Mouse (Mus musculus) thymus, adult 2 months (tissue): ENCODE measurements around the gene Enpp6. TPM values are rescaled to one million over a fixed set of nuclear protein-coding genes. Genes with fewer than 3 reads are reported as not detected.

Experiments
- DNase-seq: peaks from one replicate; pipeline ENCODE4 v3.0.0; 2021
- H3K27ac ChIP-seq: fragments of 200-500 bp; 2 replicates; pipeline ENCODE4 v1.5.1; 2012; ENCODE audit warnings: low read length, control low read depth; ENCODE audit not compliant: control insufficient read depth, insufficient read depth
- H3K27me3 ChIP-seq: fragments of 200-500 bp; 2 replicates; pipeline ENCODE4 v1.6.1; 2012; ENCODE audit warnings: mild to moderate bottlenecking, low read length, moderate library complexity, mixed read lengths; ENCODE audit not compliant: control insufficient read depth, insufficient read depth
- H3K36me3 ChIP-seq: fragments of 200-500 bp; 2 replicates; pipeline ENCODE4 v1.6.1; 2012; ENCODE audit warnings: mild to moderate bottlenecking, low read length, moderate library complexity; ENCODE audit not compliant: control insufficient read depth, insufficient read depth
- H3K4me1 ChIP-seq: fragments of 200-500 bp; replicated peaks from 2 replicates; pipeline ENCODE4 v1.6.1; 2012; ENCODE audit warnings: low read length; ENCODE audit not compliant: control insufficient read depth, insufficient read depth
- H3K4me3 ChIP-seq: fragments of 200-500 bp; 2 replicates; pipeline ENCODE4 v1.5.1; 2012; ENCODE audit warnings: mild to moderate bottlenecking, low read length, control low read depth, moderate library complexity; ENCODE audit not compliant: control insufficient read depth, insufficient read depth
- CTCF ChIP-seq: fragments of 200-500 bp; IDR thresholded peaks from 2 replicates; pipeline ENCODE4 v1.5.1; 2012; ENCODE audit warnings: mild to moderate bottlenecking, control low read depth, low read length, moderate library complexity, borderline replicate concordance; ENCODE audit not compliant: control insufficient read depth, poor library complexity, insufficient read depth; ENCODE audit errors: extremely low read depth
- POLR2A ChIP-seq: fragments of 200-500 bp; IDR thresholded peaks from 2 replicates; pipeline ENCODE4 v1.6.1; 2012; ENCODE audit warnings: mild to moderate bottlenecking, low read length, control low read depth, moderate library complexity; ENCODE audit not compliant: control insufficient read depth, poor library complexity, insufficient read depth; ENCODE audit errors: extremely low read depth
- WGBS: fragments of 180-500 bp; shearing (Covaris S2); methylation state at CpG from one replicate; pipeline ENCODE4 v1.1.7; 2018; 5-methylcytosine and 5-hydroxymethylcytosine counted together
- polyA plus RNA-seq: library from polyadenylated mRNA; depleted of rRNA; stranded (reverse); fragments of >200 nt; gene quantifications from 2 replicates; pipeline ENCODE4 v1.2.3, GENCODE M21; 2012

The Enpp6 gene
- polyA plus RNA-seq, 1 experiment = 1.3 TPM

DNA sequence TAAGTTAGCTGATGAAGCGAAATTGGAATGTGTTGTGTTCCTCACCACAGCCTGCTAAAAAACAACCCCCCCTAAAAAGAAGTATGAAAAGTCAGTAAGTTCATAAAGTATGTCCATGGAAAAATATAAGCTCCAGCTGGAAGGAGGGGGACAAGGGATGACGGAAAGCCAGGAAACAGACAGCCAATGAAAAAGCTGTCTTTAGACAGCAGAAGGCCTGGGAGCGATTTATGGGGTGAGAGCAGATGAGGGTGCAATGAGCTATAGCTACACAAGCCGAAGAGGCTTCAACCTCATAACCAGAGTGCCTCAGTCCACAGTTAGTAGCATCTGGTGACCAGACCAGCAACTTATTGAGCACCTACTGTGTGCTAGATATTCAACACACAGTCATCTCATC lies 93.3 kb downstream of the Enpp6 start:
- TF ChIP-seq CTCF (no peak), POLR2A (no peak)
- no peak for DNase-seq
- Histone ChIP-seq H3K4me3 (no peak overlapping the region), H3K27me3 (no peaks in the 10 kb centered on the region), H3K36me3 (no peaks in the 10 kb centered on the region), H3K4me1 (no peaks in the 10 kb centered on the region), H3K27ac (no peak overlapping the region)
- WGBS = 84% methylated on average over 4 of the region's 4 CpGs

DNA sequence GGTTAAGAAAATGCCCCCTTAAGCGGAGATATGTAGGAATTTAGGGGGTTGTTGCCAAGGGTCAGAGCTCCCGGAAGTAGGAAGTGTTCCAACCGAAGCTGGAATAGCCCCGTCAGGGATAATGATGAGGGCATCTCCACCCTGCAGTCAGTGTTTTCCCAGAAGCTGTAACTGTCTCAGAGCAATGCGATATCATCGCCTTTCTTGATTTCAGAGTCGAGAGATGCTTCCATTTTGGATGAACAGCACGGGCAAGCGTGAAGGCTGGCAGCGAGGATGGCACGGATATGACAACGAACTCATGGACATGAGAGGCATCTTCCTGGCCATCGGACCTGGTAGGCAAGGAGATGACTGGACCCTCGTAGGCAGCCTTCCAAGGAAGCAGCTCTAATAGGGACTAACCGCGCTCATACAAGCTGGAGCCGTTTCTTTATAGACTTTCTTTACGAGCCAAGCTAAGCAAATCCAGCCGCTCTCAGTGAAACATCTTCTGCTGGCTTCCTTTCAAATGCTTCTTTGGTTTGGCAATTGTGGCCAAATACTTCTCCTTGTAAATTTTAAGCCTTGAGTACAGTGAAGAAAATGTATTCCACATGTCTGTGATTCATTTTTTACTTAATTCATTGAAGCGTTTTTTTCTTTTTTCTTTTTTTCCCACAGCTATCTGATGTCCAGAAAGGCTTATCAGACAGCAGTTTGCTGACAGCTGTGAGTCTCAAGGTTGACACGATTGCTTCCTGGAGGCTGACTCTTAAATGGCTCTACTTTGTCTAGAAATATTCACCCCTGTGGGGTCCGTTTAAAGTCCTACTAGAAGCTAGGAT lies 95.7 kb downstream of the Enpp6 start:
- WGBS = 87% methylated on average over 22 of the region's 22 CpGs
- Histone ChIP-seq H3K4me1 (no peaks in the 10 kb centered on the region), H3K27ac (no peak overlapping the region), H3K4me3 (no peak overlapping the region), H3K27me3 (no peaks in the 10 kb centered on the region), H3K36me3 (no peaks in the 10 kb centered on the region)
- TF ChIP-seq CTCF (no peak), POLR2A (no peak)
- no peak for DNase-seq

DNA sequence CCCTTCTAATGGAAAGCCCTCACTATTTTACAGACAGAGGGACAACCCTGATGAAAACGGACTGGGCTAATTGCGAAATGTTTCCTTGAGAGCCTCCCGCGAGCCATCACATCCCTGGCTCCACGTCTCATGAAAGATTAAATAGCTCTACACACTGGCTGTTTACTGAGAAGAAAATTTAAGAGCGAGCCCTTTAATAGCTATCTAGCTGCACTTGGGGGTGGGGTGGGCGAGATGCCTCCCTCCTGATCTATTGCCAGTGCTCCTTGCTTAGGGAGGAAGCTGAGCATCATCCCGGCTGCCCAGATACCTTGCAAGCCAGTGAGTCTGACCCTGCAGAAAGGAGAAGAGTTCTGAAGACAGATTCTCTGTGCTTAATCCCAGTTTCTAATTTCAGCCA lies 103.3 kb downstream of the Enpp6 start:
- no peaks in the 10 kb centered on the region for H3K36me3 ChIP-seq
- no peaks in the 10 kb centered on the region for H3K4me1 ChIP-seq
- no peak for TF ChIP-seq POLR2A
- TF ChIP-seq CTCF = no peak
- H3K4me3 ChIP-seq = no peak overlapping the region
- no peak for DNase-seq
- no peak overlapping the region for H3K27ac ChIP-seq
- WGBS = 93% methylated on average over 8 of the region's 8 CpGs
- no peaks in the 10 kb centered on the region for H3K27me3 ChIP-seq

DNA sequence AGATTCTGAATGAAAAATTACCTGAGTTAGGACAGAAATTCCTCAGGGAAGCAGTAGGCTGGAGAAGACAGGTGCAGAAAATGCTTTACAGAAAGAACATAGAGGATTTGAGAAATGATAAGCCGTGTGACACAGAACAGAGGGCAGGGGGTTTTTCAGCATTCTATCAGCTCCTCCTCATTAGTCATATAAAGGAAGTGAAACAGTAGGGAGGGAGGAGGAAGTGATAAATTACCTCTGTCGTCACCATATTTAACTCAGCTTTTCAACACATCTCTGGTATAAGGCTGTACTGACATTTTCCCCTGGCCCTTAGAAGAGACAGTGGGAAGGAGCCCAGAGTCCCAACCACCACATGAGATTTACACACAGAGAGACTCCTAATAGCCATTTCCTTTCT lies 118.9 kb downstream of the Enpp6 start:
- Histone ChIP-seq H3K27me3 (no peaks in the 10 kb centered on the region), H3K27ac (no peak overlapping the region), H3K4me1 (no peaks in the 10 kb centered on the region), H3K36me3 (no peaks in the 10 kb centered on the region), H3K4me3 (no peak overlapping the region)
- TF ChIP-seq POLR2A = no peak
- TF ChIP-seq CTCF = no peak
- no peak for DNase-seq
- WGBS = 14% methylated on average over 2 of the region's 2 CpGs

DNA sequence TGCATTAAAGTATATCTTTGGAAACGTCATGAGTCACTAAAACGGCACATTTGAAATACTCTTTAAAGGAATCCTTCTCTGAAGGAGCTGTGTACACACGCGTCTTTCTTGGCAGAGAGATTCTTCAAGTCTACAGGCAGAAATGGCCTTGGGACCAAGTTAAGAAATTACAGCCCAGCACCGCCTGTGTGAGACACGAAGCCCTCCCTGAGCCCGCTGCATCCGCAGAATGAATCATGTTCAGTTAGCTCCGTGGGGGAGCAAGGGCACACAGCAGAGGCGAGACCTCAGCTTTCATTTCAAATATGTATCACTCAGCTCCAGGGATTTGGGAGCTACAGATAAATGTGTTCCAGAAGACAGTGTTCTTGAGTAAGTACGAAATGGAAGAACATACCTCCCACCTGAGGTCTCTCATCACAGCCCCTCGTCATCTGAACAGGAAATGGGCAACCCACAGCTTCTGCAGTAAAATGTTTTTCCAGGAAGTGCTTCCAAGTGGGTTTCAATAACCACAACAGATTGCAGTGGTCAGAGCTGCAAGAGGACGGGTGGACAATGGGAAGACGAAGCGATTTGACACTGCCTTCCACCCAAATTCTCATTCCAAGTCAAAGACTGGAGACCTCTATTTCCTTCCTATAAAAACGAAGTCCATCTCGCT lies 127.6 kb downstream of the Enpp6 start:
- TF ChIP-seq CTCF = no peak
- no peak for TF ChIP-seq POLR2A
- Histone ChIP-seq H3K36me3 (no peaks in the 10 kb centered on the region), H3K27me3 (no peaks in the 10 kb centered on the region), H3K4me1 (no peaks in the 10 kb centered on the region), H3K4me3 (no peak overlapping the region), H3K27ac (no peak overlapping the region)
- WGBS = 46% methylated on average over 17 of the region's 17 CpGs
- no peak for DNase-seq

DNA sequence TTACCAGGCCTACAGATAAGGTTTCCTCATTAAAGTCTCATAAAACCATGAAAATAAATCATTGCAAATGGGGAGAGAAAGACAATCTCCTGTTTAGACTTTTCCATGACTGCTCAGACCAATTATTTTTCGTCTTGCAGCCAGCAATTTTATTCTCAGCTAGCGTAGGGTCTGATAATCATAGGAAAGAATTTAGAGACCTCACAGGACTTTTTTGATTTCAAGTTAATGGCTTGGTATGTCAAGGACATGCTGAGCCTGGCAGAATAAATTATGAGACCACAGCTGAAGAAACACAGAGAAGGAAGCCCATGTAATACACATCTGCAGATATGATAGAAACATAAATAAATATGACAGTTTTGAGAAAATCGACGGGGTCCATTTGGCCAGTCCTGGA lies 130.6 kb downstream of the Enpp6 start:
- Histone ChIP-seq H3K4me1 (no peaks in the 10 kb centered on the region), H3K36me3 (no peaks in the 10 kb centered on the region), H3K27ac (no peak overlapping the region), H3K4me3 (no peak overlapping the region), H3K27me3 (no peaks in the 10 kb centered on the region)
- 92% methylated on average over 4 of the region's 4 CpGs for WGBS
- DNase-seq = no peak
- TF ChIP-seq CTCF (no peak), POLR2A (no peak)
